ENCODE assay signal across 10 mouse cellular contexts in the genomic region with DNA sequence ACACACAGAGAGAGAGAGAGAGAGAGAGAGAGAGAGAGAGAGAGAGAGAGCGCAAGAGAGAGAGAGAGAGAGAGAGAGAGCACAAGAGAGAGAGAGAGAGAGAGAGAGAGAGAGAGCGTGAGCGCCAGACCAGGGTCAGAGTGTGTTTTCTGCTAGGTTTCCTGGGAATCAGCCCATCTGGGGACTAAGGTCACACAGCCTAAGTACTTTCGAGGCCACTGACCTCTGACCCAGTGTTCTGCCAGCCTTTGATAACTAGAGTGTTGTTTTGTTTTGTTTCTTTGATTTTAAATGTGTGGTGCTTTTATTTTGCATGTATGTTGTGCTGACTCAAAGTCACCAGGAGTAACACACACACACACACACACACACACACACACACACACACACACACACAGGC. TPM values are rescaled to one million over a fixed set of nuclear protein-coding genes. Genes with fewer than 3 reads are reported as not detected.
DNase-seq lines count a peak whose midpoint lies in the region; ATAC-seq lines count a peak whose summit lies in the region.
"Had no signal": no experiment of that assay in that cellular context is flagged by ENCODE, and none has a peak within 500 bp of the region (broad histone marks: within the 10 kb centered on the region; RNA-seq: fewer than 3 reads in every experiment).

No protein-coding gene starts in this region.

- H3K27me3 ChIP-seq in forebrain, embryonic 10.5 days (ENCODE audit: poor library complexity, severe bottlenecking): peaks cover 48% of the 10 kb centered on the region
- H3K27me3 ChIP-seq in forebrain, embryonic 14.5 days (replicated peaks; ENCODE audit: control insufficient read depth, insufficient read depth, low read length): peaks cover 33% of the 10 kb centered on the region
- H3K27me3 ChIP-seq in limb, embryonic 12.5 days: peaks cover 41% of the 10 kb centered on the region

- H3K4me1 ChIP-seq in forebrain, embryonic 10.5 days: peaks cover 63% of the 10 kb centered on the region
- no peaks in the 10 kb centered on the region; the same call in 1 of the 2 replicates for H3K4me1 ChIP-seq in forebrain, embryonic 14.5 days (ENCODE audit: control insufficient read depth, insufficient read depth, low read length)
- peaks cover 53% of the 10 kb centered on the region for H3K4me1 ChIP-seq in limb, embryonic 12.5 days (replicated peaks)

- H3K4me2 ChIP-seq in forebrain, embryonic 14.5 days (ENCODE audit: low read length): no peak overlapping the region
- H3K4me2 ChIP-seq in limb, embryonic 12.5 days: peak overlapping the region; percentile 48
- H3K4me2 ChIP-seq: forebrain, embryonic 15.5 days had no signal

- H3K36me3 ChIP-seq in forebrain, embryonic 10.5 days (replicated peaks): no peaks in the 10 kb centered on the region
- H3K36me3 ChIP-seq in forebrain, embryonic 14.5 days (ENCODE audit: control insufficient read depth, insufficient read depth, low read length): no peaks in the 10 kb centered on the region
- no peaks in the 10 kb centered on the region for H3K36me3 ChIP-seq in limb, embryonic 12.5 days
- H3K36me3 ChIP-seq: forebrain, embryonic 15.5 days; hindbrain, embryonic 13.5 days had no signal

- no peak overlapping the region for H3K4me3 ChIP-seq in forebrain, embryonic 10.5 days
- no peak overlapping the region for H3K4me3 ChIP-seq in forebrain, embryonic 14.5 days (ENCODE audit: low read depth, low read length)
- no peak overlapping the region for H3K4me3 ChIP-seq in limb, embryonic 12.5 days (replicated peaks)
- H3K4me3 ChIP-seq: forebrain, embryonic 15.5 days; hindbrain, embryonic 13.5 days had no signal

- ATAC-seq in forebrain, embryonic 14.5 days: no peak
- no peak for ATAC-seq in limb, embryonic 12.5 days (ENCODE audit: insufficient number of reproducible peaks, insufficient read depth, low FRiP score, low TSS enrichment, low read depth)
- ATAC-seq in cerebellum, adult (ENCODE audit: insufficient number of reproducible peaks, low FRiP score, low TSS enrichment): no peak
- no peak for ATAC-seq in megakaryocyte-erythroid progenitor cell, adult 5-6 weeks (replicated peaks; ENCODE audit: low FRiP score, low TSS enrichment, poor library complexity, severe bottlenecking)
- ATAC-seq: forebrain, embryonic 15.5 days had no signal

- WGBS in forebrain, embryonic 10.5 days: 42% methylated on average over 3 of the region's 4 CpGs
- 33% methylated on average over 3 of the region's 4 CpGs for WGBS in forebrain, embryonic 14.5 days
- WGBS in limb, embryonic 12.5 days: 22% methylated on average over 3 of the region's 4 CpGs

- peak overlapping the region; percentile 68; the same call in 1 of the 2 replicates for H3K27ac ChIP-seq in forebrain, embryonic 10.5 days
- no peak overlapping the region for H3K27ac ChIP-seq in forebrain, embryonic 14.5 days (ENCODE audit: low read depth, low read length)
- peak overlapping the region; percentile 54; the same call in 1 of the 2 replicates for H3K27ac ChIP-seq in limb, embryonic 12.5 days
- H3K27ac ChIP-seq: forebrain, embryonic 15.5 days; hindbrain, embryonic 13.5 days had no signal

- no peaks in the 10 kb centered on the region for H3K9me3 ChIP-seq in forebrain, embryonic 10.5 days
- no peaks in the 10 kb centered on the region for H3K9me3 ChIP-seq in forebrain, embryonic 14.5 days (replicated peaks; ENCODE audit: control insufficient read depth, low read length)
- no peaks in the 10 kb centered on the region for H3K9me3 ChIP-seq in limb, embryonic 12.5 days
- H3K9me3 ChIP-seq: forebrain, embryonic 15.5 days; hindbrain, embryonic 13.5 days had no signal

- no peak overlapping the region for H3K9ac ChIP-seq in forebrain, embryonic 14.5 days (ENCODE audit: low read length)
- H3K9ac ChIP-seq in limb, embryonic 12.5 days (replicated peaks): 0 out of 2 replicates have a peak overlapping the region, but pooled peaks have one; percentile 4
- H3K9ac ChIP-seq: forebrain, embryonic 15.5 days had no signal

- no peak for DNase-seq in forebrain, embryonic 10.5 days (ENCODE audit: extremely low spot score, low spot score)
- no peak for DNase-seq in forebrain, embryonic 14.5 days (ENCODE audit: low spot score)
- peak; percentile 42 for DNase-seq in ovary, postnatal 36 days (ENCODE audit: low spot score)
- no peak for DNase-seq in ovary, postnatal 10 days (ENCODE audit: low spot score)
- DNase-seq in yolk sac, embryonic 10.5 days (ENCODE audit: low spot score): peak; percentile 78

RNA-seq across cellular contexts. Expression of gene Fxyd1, which starts 1.1 kb away (rescaled TPM):
- polyA plus RNA-seq in forebrain, embryonic 10.5 days (2016; fragmentation: Nextera tagmentation; extraction: Ambion mirVana): 2.2 and 2.5 TPM in 2 replicates
- polyA plus RNA-seq in forebrain, embryonic 14.5 days (2014; fragmentation: Nextera tagmentation; extraction: Ambion mirVana): 9.4 and 12.3 TPM in 2 replicates
- 23.6 and 28.2 TPM in 2 replicates for polyA plus RNA-seq in limb, embryonic 12.5 days (2016; fragmentation: Nextera tagmentation; extraction: Ambion mirVana)
- not detected in 2 replicates for total RNA-seq in megakaryocyte-erythroid progenitor cell, adult 5-6 weeks (2014; fragmentation: Nextera tagmentation)
- total RNA-seq in megakaryocyte-erythroid progenitor cell, adult 5-6 weeks (2017): not detected in 2 replicates

RNA-seq across cellular contexts. Expression of gene Lgi4, which starts 3.3 kb away (rescaled TPM):
- polyA plus RNA-seq in forebrain, embryonic 10.5 days (2016; fragmentation: Nextera tagmentation; extraction: Ambion mirVana): 0.58 and 0.68 TPM in 2 replicates
- 0.08 and 0.15 TPM in 2 replicates for polyA plus RNA-seq in forebrain, embryonic 14.5 days (2014; fragmentation: Nextera tagmentation; extraction: Ambion mirVana)
- polyA plus RNA-seq in limb, embryonic 12.5 days (2016; fragmentation: Nextera tagmentation; extraction: Ambion mirVana): 0.61 and 0.87 TPM in 2 replicates
- total RNA-seq in megakaryocyte-erythroid progenitor cell, adult 5-6 weeks (2014; fragmentation: Nextera tagmentation): not detected in 2 replicates
- total RNA-seq in megakaryocyte-erythroid progenitor cell, adult 5-6 weeks (2017): not detected in 2 replicates

RNA-seq across cellular contexts. Expression of gene Fxyd7, which starts 4.6 kb away (rescaled TPM):
- polyA plus RNA-seq in forebrain, embryonic 10.5 days (2016; fragmentation: Nextera tagmentation; extraction: Ambion mirVana): 0.36 and 1.1 TPM in 2 replicates
- polyA plus RNA-seq in forebrain, embryonic 14.5 days (2014; fragmentation: Nextera tagmentation; extraction: Ambion mirVana): 46.8 and 67.8 TPM in 2 replicates
- polyA plus RNA-seq in limb, embryonic 12.5 days (2016; fragmentation: Nextera tagmentation; extraction: Ambion mirVana): 9.7 and 10.6 TPM in 2 replicates
- not detected in 2 replicates for total RNA-seq in megakaryocyte-erythroid progenitor cell, adult 5-6 weeks (2014; fragmentation: Nextera tagmentation)
- not detected in 2 replicates for total RNA-seq in megakaryocyte-erythroid progenitor cell, adult 5-6 weeks (2017)

RNA-seq across cellular contexts. Expression of gene Fxyd5, which starts 13.6 kb away (rescaled TPM):
- 10.2 and 10.4 TPM in 2 replicates for polyA plus RNA-seq in forebrain, embryonic 10.5 days (2016; fragmentation: Nextera tagmentation; extraction: Ambion mirVana)
- polyA plus RNA-seq in forebrain, embryonic 14.5 days (2014; fragmentation: Nextera tagmentation; extraction: Ambion mirVana): 17.2 and 18.4 TPM in 2 replicates
- polyA plus RNA-seq in limb, embryonic 12.5 days (2016; fragmentation: Nextera tagmentation; extraction: Ambion mirVana): 9.9 and 10.3 TPM in 2 replicates
- 27.6 and 29.5 TPM in 2 replicates for total RNA-seq in megakaryocyte-erythroid progenitor cell, adult 5-6 weeks (2014; fragmentation: Nextera tagmentation)
- total RNA-seq in megakaryocyte-erythroid progenitor cell, adult 5-6 weeks (2017): 41.7 and 47.6 TPM in 2 replicates

RNA-seq across cellular contexts. Expression of gene Fxyd3, which starts 20.6 kb away (rescaled TPM):
- 1.9 and 2.8 TPM in 2 replicates for polyA plus RNA-seq in forebrain, embryonic 10.5 days (2016; fragmentation: Nextera tagmentation; extraction: Ambion mirVana)
- not detected in 2 replicates for polyA plus RNA-seq in forebrain, embryonic 14.5 days (2014; fragmentation: Nextera tagmentation; extraction: Ambion mirVana)
- 18.3 and 19.2 TPM in 2 replicates for polyA plus RNA-seq in limb, embryonic 12.5 days (2016; fragmentation: Nextera tagmentation; extraction: Ambion mirVana)
- not detected in 2 replicates for total RNA-seq in megakaryocyte-erythroid progenitor cell, adult 5-6 weeks (2014; fragmentation: Nextera tagmentation)
- not detected in 2 replicates for total RNA-seq in megakaryocyte-erythroid progenitor cell, adult 5-6 weeks (2017)
- polyA plus RNA-seq: forebrain, embryonic 15.5 days had no signal

Comparison
In these comparisons a context has a peak if more than half of its experiments do, and no peak if none do; other contexts are left out.
1. DNase-seq: peak in ovary, postnatal 36 days (single experiment) and yolk sac, embryonic 10.5 days (single experiment); none in forebrain, embryonic 10.5 days (single experiment), forebrain, embryonic 14.5 days (single experiment) and ovary, postnatal 10 days (single experiment).